Mouse (Mus musculus): ENCODE data around the gene Vstm2l. TPM values are rescaled to one million over a fixed set of nuclear protein-coding genes. Genes with fewer than 3 reads are reported as not detected.

The Vstm2l gene
- total and polyA plus RNA-seq, 2 experiments from 2014 or later: not detected

DNA sequence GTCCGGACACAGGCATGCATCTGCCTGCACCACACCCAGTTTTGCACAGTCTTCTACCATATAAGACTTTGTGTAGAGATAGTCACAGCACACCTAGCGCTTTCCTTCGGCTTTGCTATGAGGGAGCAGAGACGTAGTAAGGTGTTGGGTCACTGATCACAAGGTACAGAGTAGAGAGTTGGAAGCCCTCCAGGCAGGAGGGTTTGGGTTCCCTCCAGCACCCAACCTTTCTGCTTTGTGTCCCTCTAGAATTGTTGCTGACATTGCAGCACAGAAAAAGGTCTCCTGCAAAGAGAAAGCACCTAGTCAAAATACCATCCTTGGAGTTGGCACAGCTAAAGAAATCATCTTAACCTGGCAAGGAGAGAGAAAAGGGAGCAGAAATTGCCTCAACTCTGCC, 78.0 kb downstream of the Vstm2l start:
- peaks cover 65% of the 10 kb centered on the region for H3K36me3 ChIP-seq (replicated peaks; ENCODE audit: control insufficient read depth, insufficient read depth, low read length)
- ATAC-seq (ENCODE audit: insufficient read depth, low read depth): no peak
- no peaks in the 10 kb centered on the region for H3K4me1 ChIP-seq (ENCODE audit: control insufficient read depth, insufficient read depth)
- 91% methylated on average over 4 of the region's 4 CpGs for WGBS
- no peaks in the 10 kb centered on the region for H3K27me3 ChIP-seq (ENCODE audit: control insufficient read depth, insufficient read depth, low read length)
- H3K27ac ChIP-seq (ENCODE audit: low read depth): no peak overlapping the region
- H3K9ac ChIP-seq (replicated peaks; ENCODE audit: low read depth, low read length): no peak overlapping the region
- TF ChIP-seq EP300 (IDR thresholded peaks at IDR 0.05; ENCODE audit: low read depth) (no peak), CTCF (IDR thresholded peaks at IDR 0.05; ENCODE audit: low read depth) (no peak)
- no peak for DNase-seq (ENCODE audit: low spot score)
- no peak overlapping the region for H3K4me3 ChIP-seq (ENCODE audit: low read depth, low read length)
- H3K9me3 ChIP-seq (replicated peaks; ENCODE audit: control insufficient read depth, low read length): no peaks in the 10 kb centered on the region
- no peak overlapping the region for H3K4me2 ChIP-seq (ENCODE audit: low read depth, low read length)

Other genes starting within 250 kb of the Vstm2l start
- 12.9 and 28.4 TPM in 2 replicates for gene Ctnnbl1, start 177.3 kb upstream of the Vstm2l start, total RNA-seq (2014; rRNA removed; ENCODE audit: low replicate concordance)
- 21.0 and 22.0 TPM in 2 replicates for gene Ctnnbl1, start 177.3 kb upstream of the Vstm2l start, polyA plus RNA-seq (2015; fragmentation: Nextera tagmentation; extraction: Ambion mirVana)
- gene Tti1, start 113.8 kb downstream of the Vstm2l start, total RNA-seq (2014; rRNA removed; ENCODE audit: low replicate concordance): 13.3 and 23.2 TPM in 2 replicates
- 12.5 and 13.2 TPM in 2 replicates for gene Tti1, start 113.8 kb downstream of the Vstm2l start, polyA plus RNA-seq (2015; fragmentation: Nextera tagmentation; extraction: Ambion mirVana)
- gene Rprd1b, start 113.8 kb downstream of the Vstm2l start, total RNA-seq (2014; rRNA removed; ENCODE audit: low replicate concordance): 13.5 and 14.9 TPM in 2 replicates
- gene Rprd1b, start 113.8 kb downstream of the Vstm2l start, polyA plus RNA-seq (2015; fragmentation: Nextera tagmentation; extraction: Ambion mirVana): 19.4 and 24.5 TPM in 2 replicates
- 445 and 622 TPM in 2 replicates for gene Tgm2, start 231.8 kb downstream of the Vstm2l start, total RNA-seq (2014; rRNA removed; ENCODE audit: low replicate concordance)
- 136 and 155 TPM in 2 replicates for gene Tgm2, start 231.8 kb downstream of the Vstm2l start, polyA plus RNA-seq (2015; fragmentation: Nextera tagmentation; extraction: Ambion mirVana)

All from heart, postnatal 0 days (tissue).